24 mouse cellular contexts compared by ENCODE assay signal in genomic region chr16:19065543-19066141, GRCm38 (mm10).
"Had no signal": no experiment of that assay in that cellular context is flagged by ENCODE, and none has a peak within 500 bp of the region (broad histone marks: within the 10 kb centered on the region; RNA-seq: fewer than 3 reads in every experiment).

No protein-coding gene starts in this region.

- H3K4me2 ChIP-seq: heart, embryonic 11.5 days; heart, embryonic 13.5 days; heart, embryonic 15.5 days; hindbrain, embryonic 13.5 days; hindbrain, embryonic 15.5 days; intestine, embryonic 15.5 days; limb, embryonic 12.5 days; liver, embryonic 11.5 days; liver, embryonic 13.5 days had no signal

- H3K4me3 ChIP-seq: heart, adult 2 months; heart, embryonic 13.5 days; heart, embryonic 15.5 days; hindbrain, embryonic 13.5 days; hindbrain, embryonic 15.5 days; intestine, embryonic 15.5 days; layer of hippocampus, adult 2 months; left cerebral cortex, adult 2 months; limb, embryonic 10.5 days; limb, embryonic 12.5 days; liver, embryonic 13.5 days had no signal

- H3K4me1 ChIP-seq: heart, embryonic 13.5 days; heart, embryonic 15.5 days; hindbrain, embryonic 13.5 days; hindbrain, embryonic 15.5 days; intestine, embryonic 15.5 days; limb, embryonic 10.5 days; limb, embryonic 12.5 days; liver, embryonic 13.5 days had no signal

- H3K9ac ChIP-seq: heart, embryonic 13.5 days; heart, embryonic 15.5 days; hindbrain, embryonic 13.5 days; hindbrain, embryonic 15.5 days; intestine, embryonic 15.5 days; limb, embryonic 12.5 days; liver, embryonic 13.5 days had no signal

- H3K9me3 ChIP-seq: heart, embryonic 13.5 days; heart, embryonic 15.5 days; hindbrain, embryonic 13.5 days; hindbrain, embryonic 15.5 days; intestine, embryonic 15.5 days; limb, embryonic 10.5 days; limb, embryonic 12.5 days had no signal

- H3K27me3 ChIP-seq: heart, embryonic 13.5 days; heart, embryonic 15.5 days; hindbrain, embryonic 13.5 days; hindbrain, embryonic 15.5 days; intestine, embryonic 15.5 days; limb, embryonic 12.5 days; liver, embryonic 13.5 days had no signal

- H3K27ac ChIP-seq: heart, adult 2 months; heart, embryonic 13.5 days; heart, embryonic 15.5 days; hindbrain, embryonic 13.5 days; hindbrain, embryonic 15.5 days; intestine, embryonic 15.5 days; layer of hippocampus, adult 2 months; left cerebral cortex, adult 2 months; limb, embryonic 10.5 days; limb, embryonic 12.5 days; liver, embryonic 13.5 days had no signal

- DNase-seq: gastrocnemius, postnatal 14 days; gastrocnemius, postnatal 36 days; heart, adult 11 months; heart, adult 2 months; heart, postnatal 14 days; heart, postnatal 36 days; kidney, adult 18-20 months; kidney, adult 8-10 months; kidney, postnatal 10 days; kidney, postnatal 25 days; kidney, postnatal 4 days; liver; liver, embryonic 13.5 days had no signal

- H3K36me3 ChIP-seq: heart, embryonic 13.5 days; heart, embryonic 15.5 days; hindbrain, embryonic 13.5 days; hindbrain, embryonic 15.5 days; intestine, embryonic 15.5 days; limb, embryonic 10.5 days; limb, embryonic 12.5 days; liver, embryonic 13.5 days had no signal
